Mouse (Mus musculus) lung, adult 2 months (tissue): ENCODE measurements around the gene Tes.
A peak's percentile ranks its signal among the peaks of the same experiment; 100 is the strongest.

Experiments used
- CTCF ChIP-seq: fragments of 200-500 bp; IDR thresholded peaks from 2 replicates; pipeline ENCODE4 v1.5.1; 2011; ENCODE audit warnings: mild to moderate bottlenecking, low read length, control low read depth; ENCODE audit not compliant: insufficient read depth
- POLR2A ChIP-seq: fragments of 200-500 bp; IDR thresholded peaks from 2 replicates; pipeline ENCODE4 v1.6.1; 2011; ENCODE audit warnings: low read depth, mild to moderate bottlenecking, control low read depth, low read length, borderline replicate concordance; ENCODE audit errors: extremely low read depth

DNA sequence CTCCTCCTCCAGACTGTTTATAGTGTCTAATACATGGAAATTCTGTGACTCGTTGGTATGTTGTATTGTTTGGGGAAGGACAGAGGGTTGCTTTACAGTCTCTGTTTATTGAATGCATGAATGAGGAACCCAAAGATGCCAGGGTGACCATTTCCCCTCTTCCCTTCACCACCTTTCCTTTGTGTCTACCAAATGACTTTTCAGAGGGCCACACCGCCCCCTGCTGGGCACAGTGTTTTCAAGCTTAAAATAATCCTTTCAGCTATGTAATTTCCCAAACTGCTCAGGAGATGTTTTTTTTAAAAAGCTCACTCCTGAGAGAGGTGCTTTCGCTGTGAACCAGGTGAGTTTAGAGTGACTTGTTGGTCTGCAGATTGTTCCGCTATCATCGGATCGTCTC lies 22.5 kb downstream of the Tes start:
- TF ChIP-seq CTCF (peak; percentile 69), POLR2A (no peak)
